Mouse (Mus musculus): Measurements from ENCODE around the gene Gm3250. TPM values are rescaled to one million over a fixed set of nuclear protein-coding genes. Genes with fewer than 3 reads are reported as not detected.
"Not testable (repeated sequence)": the region's sequence is repeated elsewhere in the genome, so short reads cannot be mapped to it uniquely, and the experiment has no call there.

Gene Gm3250
- polyA plus RNA-seq, 1 experiment, result not detected

- DNase-seq (ENCODE audit: low read depth), result not testable (repeated sequence)
Measured at GRCm38 (mm10) chr10:77751254-77751653, 31.1 kb downstream of the Gm3250 start, which contains the start of gene Gm9736. TSS of gene Gm9736 (minus strand) at chr10:77751354.

DNA sequence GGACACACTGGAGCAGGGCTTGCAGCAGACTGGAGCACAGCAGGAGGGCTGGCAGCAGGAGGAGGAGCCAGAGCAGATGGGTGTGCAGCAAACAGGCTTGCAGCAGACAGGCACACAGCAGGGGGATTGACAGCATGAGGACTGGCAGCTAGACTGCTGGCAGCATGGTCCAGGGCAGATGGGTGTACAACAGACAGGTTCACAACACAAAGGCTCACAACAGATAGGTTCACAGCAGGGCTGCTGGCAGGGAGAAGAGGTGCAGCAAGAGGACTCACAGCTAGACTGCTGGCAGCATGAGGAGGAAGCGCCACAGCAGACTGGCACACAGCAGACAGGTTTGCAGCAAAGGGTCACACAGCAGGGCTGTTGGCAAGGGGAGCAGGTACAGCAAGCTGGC lies 31.7 kb downstream of the Gm3250 start:
- not testable (repeated sequence) for DNase-seq (ENCODE audit: low read depth)

DNA sequence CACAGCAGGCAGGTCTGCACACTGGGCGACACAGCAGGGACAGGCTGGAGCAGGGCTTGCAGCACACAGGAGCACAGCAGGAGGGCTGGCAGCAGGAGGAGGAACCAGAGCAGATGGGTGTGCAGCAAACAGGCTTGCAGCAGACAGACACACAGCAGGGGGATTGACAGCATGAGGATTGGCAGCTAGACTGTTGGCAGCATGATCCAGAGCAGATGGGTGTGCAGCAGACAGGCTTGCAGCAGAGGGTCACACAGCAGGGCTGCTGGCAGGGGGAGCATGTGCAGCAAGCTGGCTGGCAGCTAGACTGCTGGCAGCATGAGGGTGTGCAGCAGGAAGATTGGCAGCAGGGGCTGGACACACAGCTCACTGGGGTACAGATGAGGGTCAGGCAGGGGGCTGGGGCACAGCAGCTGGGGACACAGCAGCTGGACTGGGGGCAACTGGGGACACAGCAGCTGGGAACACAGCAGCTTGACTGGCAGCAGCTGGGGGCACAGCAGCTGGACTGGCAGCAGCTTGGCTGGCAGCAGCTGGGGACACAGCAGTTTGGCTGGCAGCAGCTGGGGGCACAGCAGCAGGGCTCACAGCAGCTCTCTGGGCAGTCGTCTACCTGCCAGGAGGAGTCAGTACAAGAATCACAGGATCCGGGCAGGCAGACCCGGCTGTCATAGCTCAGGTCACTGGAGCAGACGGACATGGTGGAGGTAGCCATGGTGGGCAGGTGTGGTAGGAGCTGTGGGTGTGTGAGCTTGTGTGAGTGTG lies 40.2 kb downstream of the Gm3250 start, which contains the start of gene Gm18596:
Gm18596 (minus strand) TSS at position 715 of the 765 bp plus-strand sequence.
- DNase-seq (ENCODE audit: low read depth), result not testable (repeated sequence)

GRCm38 (mm10) chr10:77738929-77739328 lies 43.4 kb downstream of the Gm3250 start:
- no peak for DNase-seq (ENCODE audit: low read depth)

DNA sequence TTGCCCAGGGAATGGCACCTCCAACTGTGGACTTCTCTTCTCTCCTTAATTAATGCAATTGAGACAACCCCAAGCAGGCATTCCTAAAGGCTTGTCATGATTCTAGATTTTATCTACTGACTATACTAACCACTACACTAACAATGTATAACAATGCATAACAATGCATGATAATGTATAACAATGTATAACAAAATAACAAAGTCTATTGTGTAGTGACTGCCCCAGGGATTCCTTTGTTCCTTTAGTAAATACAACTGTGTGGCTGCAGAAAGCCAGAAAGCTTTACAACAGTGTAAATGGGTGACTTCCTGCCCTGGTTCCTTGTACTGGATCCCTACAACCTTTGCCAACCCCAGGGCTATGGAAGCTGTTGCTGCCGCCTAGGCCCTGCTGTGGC lies 46.4 kb downstream of the Gm3250 start:
- DNase-seq (ENCODE audit: low read depth), result no peak

Other genes starting within 250 kb of the Gm3250 start
- gene Pttg1ip, start 200.8 kb downstream of the Gm3250 start, polyA plus RNA-seq (2012; rRNA removed), result 203 and 244 TPM in 2 replicates
- 270 and 286 TPM in 2 replicates for gene Sumo3, start 176.4 kb downstream of the Gm3250 start, polyA plus RNA-seq (2012; rRNA removed)
- 0.75 TPM in 1 of 2 replicates, not detected in the other for gene Gm49325, start 176.3 kb downstream of the Gm3250 start, polyA plus RNA-seq (2012; rRNA removed)
- gene Ube2g2, start 160.3 kb downstream of the Gm3250 start, polyA plus RNA-seq (2012; rRNA removed), result 46.0 and 47.8 TPM in 2 replicates
- gene Tspear, start 96.0 kb downstream of the Gm3250 start, polyA plus RNA-seq (2012; rRNA removed), result 0.54 and 1.1 TPM in 2 replicates
- not detected in 2 replicates for gene Gm19402, start 91.8 kb downstream of the Gm3250 start, polyA plus RNA-seq (2012; rRNA removed)
- gene Gm9508, start 85.3 kb downstream of the Gm3250 start, polyA plus RNA-seq (2012; rRNA removed), result not detected in 2 replicates
- gene Gm10272, start 75.9 kb downstream of the Gm3250 start, polyA plus RNA-seq (2012; rRNA removed), result not detected in 2 replicates
- gene Gm10024, start 71.1 kb downstream of the Gm3250 start, polyA plus RNA-seq (2012; rRNA removed), result not detected in 2 replicates
- gene Gm10142, start 66.7 kb downstream of the Gm3250 start, polyA plus RNA-seq (2012; rRNA removed), result not detected in 2 replicates
- gene Krtap12-1, start 61.9 kb downstream of the Gm3250 start, polyA plus RNA-seq (2012; rRNA removed), result not detected in 2 replicates
- not detected in 2 replicates for gene Gm10100, start 56.1 kb downstream of the Gm3250 start, polyA plus RNA-seq (2012; rRNA removed)
- gene Gm18596, start 39.9 kb downstream of the Gm3250 start, polyA plus RNA-seq (2012; rRNA removed), result not detected in 2 replicates
- not detected in 2 replicates for gene Gm9736, start 31.2 kb downstream of the Gm3250 start, polyA plus RNA-seq (2012; rRNA removed)
- gene Gm3233, start 22.9 kb downstream of the Gm3250 start, polyA plus RNA-seq (2012; rRNA removed), result not detected in 2 replicates
- gene Gm3238, start 11.2 kb downstream of the Gm3250 start, polyA plus RNA-seq (2012; rRNA removed), result not detected in 2 replicates
- gene Gm7138, start 5.6 kb downstream of the Gm3250 start, polyA plus RNA-seq (2012; rRNA removed), result not detected in 2 replicates
- not detected in 2 replicates for gene Gm7137, start 5.7 kb upstream of the Gm3250 start, polyA plus RNA-seq (2012; rRNA removed)
- gene Gm9639, start 12.5 kb upstream of the Gm3250 start, polyA plus RNA-seq (2012; rRNA removed), result not detected in 2 replicates
- not detected in 2 replicates for gene Gm19668, start 16.6 kb upstream of the Gm3250 start, polyA plus RNA-seq (2012; rRNA removed)
- not detected in 2 replicates for gene Gm9507, start 29.3 kb upstream of the Gm3250 start, polyA plus RNA-seq (2012; rRNA removed)
- not detected in 2 replicates for gene Gm2696, start 32.1 kb upstream of the Gm3250 start, polyA plus RNA-seq (2012; rRNA removed)
- not detected in 2 replicates for gene Krtap10-4, start 44.6 kb upstream of the Gm3250 start, polyA plus RNA-seq (2012; rRNA removed)
- gene Krtap10-10, start 53.4 kb upstream of the Gm3250 start, polyA plus RNA-seq (2012; rRNA removed), result 0.11 TPM in 1 of 2 replicates, not detected in the other
- gene Gm36176, start 64.3 kb upstream of the Gm3250 start, polyA plus RNA-seq (2012; rRNA removed), result not detected in 2 replicates
- not detected in 2 replicates for gene Gm10318, start 70.3 kb upstream of the Gm3250 start, polyA plus RNA-seq (2012; rRNA removed)
- not detected in 2 replicates for gene Gm3285, start 79.4 kb upstream of the Gm3250 start, polyA plus RNA-seq (2012; rRNA removed)
- gene Lrrc3, start 120.0 kb upstream of the Gm3250 start, polyA plus RNA-seq (2012; rRNA removed), result 6.6 and 7.8 TPM in 2 replicates
- 1.1 and 2.1 TPM in 2 replicates for gene Trpm2, start 188.0 kb upstream of the Gm3250 start, polyA plus RNA-seq (2012; rRNA removed)
- gene 1810043G02Rik, start 196.0 kb upstream of the Gm3250 start, polyA plus RNA-seq (2012; rRNA removed), result 54.7 and 66.3 TPM in 2 replicates
- gene Pfkl, start 227.5 kb upstream of the Gm3250 start, polyA plus RNA-seq (2012; rRNA removed), result 115 and 175 TPM in 2 replicates